Mouse (Mus musculus) cerebral cortex, adult 2 months (tissue): ENCODE results near the gene Olfr801.

ENCODE experiments used
- WGBS: fragments of 180-500 bp; shearing (Covaris S2); methylation state at CpG from one replicate; pipeline ENCODE4 v1.1.7; 2018; 5-methylcytosine and 5-hydroxymethylcytosine counted together

The Olfr801 gene

GRCm38 (mm10) chr10:129673765-129674164 is at the start of gene Olfr801:
Gene Olfr801, minus strand, starts transcription at chr10:129673865.
- 85% methylated on average over 1 of the region's 1 CpGs for WGBS

GRCm38 (mm10) chr10:129702910-129703309 is 29.2 kb upstream of the Olfr801 start, which contains the start of gene Olfr804:
Gene Olfr804, plus strand, starts transcription at chr10:129703210.

GRCm38 (mm10) chr10:129694186-129694585 is 20.5 kb upstream of the Olfr801 start, which contains the start of gene Olfr803:
Gene Olfr803, minus strand, starts transcription at chr10:129694286.
- WGBS, result 81% methylated on average over 2 of the region's 2 CpGs

- WGBS, result 79% methylated on average over 1 of the region's 1 CpGs
These were observed 14.4 kb upstream of the Olfr801 start, which contains the start of gene Olfr802 for GRCm38 (mm10) chr10:129688069-129688468. Gene Olfr802, minus strand, starts transcription at chr10:129688169.

GRCm38 (mm10) chr10:129657394-129657793 is 16.3 kb downstream of the Olfr801 start, which contains the start of gene Olfr800:
Gene Olfr800, plus strand, starts transcription at chr10:129657694.

GRCm38 (mm10) chr10:129651763-129652162 is 21.9 kb downstream of the Olfr801 start:
- 88% methylated on average over 1 of the region's 1 CpGs for WGBS

- 25% methylated on average over 1 of the region's 1 CpGs for WGBS
These were observed 36.5 kb downstream of the Olfr801 start, which contains the start of gene Olfr799 for GRCm38 (mm10) chr10:129637184-129637583. Gene Olfr799, plus strand, starts transcription at chr10:129637484.

GRCm38 (mm10) chr10:129627834-129628233 is 45.8 kb downstream of the Olfr801 start, which contains the start of gene Olfr798:
Gene Olfr798, minus strand, starts transcription at chr10:129627934.
- WGBS, result 76% methylated on average over 1 of the region's 1 CpGs

- 40% methylated on average over 1 of the region's 1 CpGs for WGBS
These were observed 51.9 kb downstream of the Olfr801 start for GRCm38 (mm10) chr10:129621724-129622123.
